Mouse (Mus musculus): ENCODE results near the gene Tex14. TPM values are rescaled to one million over a fixed set of nuclear protein-coding genes. Genes with fewer than 3 reads are reported as not detected.
A peak's percentile ranks its signal among the peaks of the same experiment; 100 is the strongest.

Gene Tex14
- polyA plus RNA-seq, 1 experiment: not detected

GRCm38 (mm10) chr11:87483796-87484326 lies 79.0 kb downstream of the Tex14 start:
- H3K79me2 ChIP-seq (ENCODE audit: control insufficient read depth, insufficient read depth): no peaks in the 10 kb centered on the region
- no peaks in the 10 kb centered on the region for H3K79me3 ChIP-seq (ENCODE audit: low read depth)

GRCm38 (mm10) chr11:87488948-87489347 lies 84.1 kb downstream of the Tex14 start:
- Histone ChIP-seq H3K79me3 (ENCODE audit: low read depth) (no peaks in the 10 kb centered on the region), H3K36me3 (ENCODE audit: control insufficient read depth, insufficient read depth) (no peaks in the 10 kb centered on the region), H3K27me3 (ENCODE audit: control insufficient read depth, insufficient read depth, insufficient read length) (peaks cover 16% of the 10 kb centered on the region), H3K4me3 (ENCODE audit: insufficient read depth, poor library complexity, severe bottlenecking) (no peak overlapping the region), H3ac (ENCODE audit: control insufficient read depth, insufficient read length, low read depth) (no peak overlapping the region), H3K79me2 (ENCODE audit: control insufficient read depth, insufficient read depth) (no peaks in the 10 kb centered on the region)
- TF ChIP-seq USF1 (IDR thresholded peaks at IDR 0.05; ENCODE audit: low read depth) (no peak), CTCF (IDR thresholded peaks at IDR 0.05; ENCODE audit: control insufficient read depth, insufficient read depth, insufficient read length) (no peak), MYOD1 (IDR thresholded peaks at IDR 0.05; ENCODE audit: control insufficient read depth, insufficient read length, low read depth) (no peak), FOSL1 (IDR thresholded peaks at IDR 0.05; ENCODE audit: insufficient read depth, low read length, poor library complexity, severe bottlenecking) (no peak), CEBPB (IDR thresholded peaks at IDR 0.05; ENCODE audit: low read depth) (no peak), MAX (IDR thresholded peaks at IDR 0.05) (no peak), MYOG (IDR thresholded peaks at IDR 0.05; ENCODE audit: control insufficient read depth, extremely low read depth, insufficient read length) (no peak)

More at GRCm38 (mm10) chr11:87483796-87484326, 79.0 kb downstream of the Tex14 start:
- Histone ChIP-seq H3K4me3 (ENCODE audit: insufficient read depth, poor library complexity, severe bottlenecking) (no peak overlapping the region), H3K27me3 (ENCODE audit: control insufficient read depth, insufficient read depth, insufficient read length) (peaks cover 16% of the 10 kb centered on the region), H3K36me3 (ENCODE audit: control insufficient read depth, insufficient read depth) (no peaks in the 10 kb centered on the region), H3ac (ENCODE audit: control insufficient read depth, insufficient read length, low read depth) (no peak overlapping the region)
- TF ChIP-seq MYOG (IDR thresholded peaks at IDR 0.05; ENCODE audit: control insufficient read depth, extremely low read depth, insufficient read length): no peak
- TF ChIP-seq FOSL1 (IDR thresholded peaks at IDR 0.05; ENCODE audit: insufficient read depth, low read length, poor library complexity, severe bottlenecking): no peak
- no peak for TF ChIP-seq MAX (IDR thresholded peaks at IDR 0.05)
- no peak for TF ChIP-seq CTCF (IDR thresholded peaks at IDR 0.05; ENCODE audit: control insufficient read depth, insufficient read depth, insufficient read length)
- TF ChIP-seq CEBPB (IDR thresholded peaks at IDR 0.05; ENCODE audit: low read depth): no peak
- no peak for TF ChIP-seq MYOD1 (IDR thresholded peaks at IDR 0.05; ENCODE audit: control insufficient read depth, insufficient read length, low read depth)
- no peak for TF ChIP-seq USF1 (IDR thresholded peaks at IDR 0.05; ENCODE audit: low read depth)

GRCm38 (mm10) chr11:87504690-87505214 lies 99.9 kb downstream of the Tex14 start:
- peaks cover 14% of the 10 kb centered on the region for H3K27me3 ChIP-seq (ENCODE audit: control insufficient read depth, insufficient read depth, insufficient read length)
- TF ChIP-seq MAX (IDR thresholded peaks at IDR 0.05): no peak
- no peak for TF ChIP-seq MYOD1 (IDR thresholded peaks at IDR 0.05; ENCODE audit: control insufficient read depth, insufficient read length, low read depth)
- TF ChIP-seq MYOG (IDR thresholded peaks at IDR 0.05; ENCODE audit: control insufficient read depth, extremely low read depth, insufficient read length): no peak
- no peak for TF ChIP-seq USF1 (IDR thresholded peaks at IDR 0.05; ENCODE audit: low read depth)
- TF ChIP-seq CEBPB (IDR thresholded peaks at IDR 0.05; ENCODE audit: low read depth): no peak
- TF ChIP-seq FOSL1 (IDR thresholded peaks at IDR 0.05; ENCODE audit: insufficient read depth, low read length, poor library complexity, severe bottlenecking): no peak
- no peak for TF ChIP-seq CTCF (IDR thresholded peaks at IDR 0.05; ENCODE audit: control insufficient read depth, insufficient read depth, insufficient read length)
- H3ac ChIP-seq (ENCODE audit: control insufficient read depth, insufficient read length, low read depth): no peak overlapping the region
- H3K4me3 ChIP-seq (ENCODE audit: insufficient read depth, poor library complexity, severe bottlenecking): no peak overlapping the region
- H3K36me3 ChIP-seq (ENCODE audit: control insufficient read depth, insufficient read depth): no peaks in the 10 kb centered on the region
- no peaks in the 10 kb centered on the region for H3K79me2 ChIP-seq (ENCODE audit: control insufficient read depth, insufficient read depth)
- no peaks in the 10 kb centered on the region for H3K79me3 ChIP-seq (ENCODE audit: low read depth)

DNA sequence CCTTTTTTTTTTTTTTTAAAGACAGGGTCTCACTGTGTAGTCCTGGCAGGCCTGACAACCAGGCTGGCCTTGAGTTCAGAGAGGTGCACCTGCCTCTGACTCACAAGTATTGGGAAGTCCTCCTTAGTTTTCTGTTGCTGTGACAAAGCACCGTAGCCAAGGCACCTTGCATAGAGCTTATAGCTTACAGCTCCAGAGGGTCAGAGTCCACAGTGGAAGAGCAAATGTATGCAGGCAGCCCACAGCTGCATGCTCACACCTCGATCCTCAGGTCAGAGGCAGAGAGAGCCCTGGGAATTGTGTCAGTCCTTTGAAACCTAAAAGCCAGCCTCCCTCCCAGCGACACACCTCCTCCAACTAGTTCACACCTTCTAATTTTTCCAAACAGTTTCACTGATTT lies 101.6 kb downstream of the Tex14 start:
- Histone ChIP-seq H3K27me3 (ENCODE audit: control insufficient read depth, insufficient read depth, insufficient read length) (peaks cover 5% of the 10 kb centered on the region), H3K36me3 (ENCODE audit: control insufficient read depth, insufficient read depth) (no peaks in the 10 kb centered on the region), H3ac (ENCODE audit: control insufficient read depth, insufficient read length, low read depth) (no peak overlapping the region), H3K79me3 (ENCODE audit: low read depth) (no peaks in the 10 kb centered on the region), H3K79me2 (ENCODE audit: control insufficient read depth, insufficient read depth) (no peaks in the 10 kb centered on the region), H3K4me3 (ENCODE audit: insufficient read depth, poor library complexity, severe bottlenecking) (no peak overlapping the region)
- TF ChIP-seq FOSL1 (IDR thresholded peaks at IDR 0.05; ENCODE audit: insufficient read depth, low read length, poor library complexity, severe bottlenecking) (no peak), MYOG (IDR thresholded peaks at IDR 0.05; ENCODE audit: control insufficient read depth, extremely low read depth, insufficient read length) (no peak), MYOD1 (IDR thresholded peaks at IDR 0.05; ENCODE audit: control insufficient read depth, insufficient read length, low read depth) (no peak), USF1 (IDR thresholded peaks at IDR 0.05; ENCODE audit: low read depth) (no peak), CTCF (IDR thresholded peaks at IDR 0.05; ENCODE audit: control insufficient read depth, insufficient read depth, insufficient read length) (no peak), CEBPB (IDR thresholded peaks at IDR 0.05; ENCODE audit: low read depth) (no peak), MAX (IDR thresholded peaks at IDR 0.05) (no peak)

DNA sequence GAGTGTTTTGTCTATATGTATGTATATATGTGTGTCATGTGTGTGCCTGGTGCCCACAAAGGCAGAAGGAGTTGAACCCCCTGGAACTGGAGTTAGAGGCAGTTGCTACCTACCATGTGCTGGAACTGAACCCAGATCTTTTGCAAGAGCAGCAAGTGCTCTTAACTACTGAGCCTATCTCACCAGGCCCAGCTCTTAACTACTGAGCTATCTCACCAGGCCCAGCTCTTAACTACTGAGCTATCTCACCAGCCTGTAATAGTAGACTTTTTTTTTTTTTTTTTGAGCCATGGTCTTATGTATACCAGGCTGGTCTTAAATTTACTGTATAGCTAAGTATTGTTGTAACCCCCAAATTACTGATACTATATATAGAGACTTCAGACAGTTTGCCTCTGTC lies 102.2 kb downstream of the Tex14 start:
- no peaks in the 10 kb centered on the region for H3K79me2 ChIP-seq (ENCODE audit: control insufficient read depth, insufficient read depth)
- no peaks in the 10 kb centered on the region for H3K79me3 ChIP-seq (ENCODE audit: low read depth)
- no peak overlapping the region for H3ac ChIP-seq (ENCODE audit: control insufficient read depth, insufficient read length, low read depth)
- TF ChIP-seq USF1 (IDR thresholded peaks at IDR 0.05; ENCODE audit: low read depth): no peak
- H3K27me3 ChIP-seq (ENCODE audit: control insufficient read depth, insufficient read depth, insufficient read length): peaks cover 5% of the 10 kb centered on the region
- H3K36me3 ChIP-seq (ENCODE audit: control insufficient read depth, insufficient read depth): no peaks in the 10 kb centered on the region
- H3K4me3 ChIP-seq (ENCODE audit: insufficient read depth, poor library complexity, severe bottlenecking): no peak overlapping the region

DNA sequence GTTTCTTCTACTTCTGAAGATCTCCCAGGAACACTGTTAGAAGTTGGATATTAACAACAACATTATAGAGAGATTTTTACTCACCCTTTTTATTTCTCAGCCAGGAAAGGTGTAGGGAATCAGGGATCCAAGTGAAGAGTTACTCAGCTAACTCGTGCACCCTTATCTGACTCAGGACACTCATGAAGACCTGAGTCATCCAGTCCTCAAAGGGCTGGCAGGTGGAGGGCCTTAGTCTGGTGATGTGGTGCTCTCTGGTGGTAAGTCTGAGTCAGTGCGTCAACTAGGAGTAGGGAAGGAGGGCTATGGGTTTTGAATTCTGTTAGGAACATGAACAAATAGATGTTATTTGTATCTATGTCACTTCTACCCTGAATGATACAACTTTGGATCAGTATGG lies 114.4 kb downstream of the Tex14 start:
- TF ChIP-seq FOSL1 (IDR thresholded peaks at IDR 0.05; ENCODE audit: insufficient read depth, low read length, poor library complexity, severe bottlenecking): no peak
- peak; percentile 55 for TF ChIP-seq CTCF (IDR thresholded peaks at IDR 0.05; ENCODE audit: control insufficient read depth, insufficient read depth, insufficient read length)
- Histone ChIP-seq H3K79me3 (ENCODE audit: low read depth) (no peaks in the 10 kb centered on the region), H3K4me3 (ENCODE audit: insufficient read depth, poor library complexity, severe bottlenecking) (no peak overlapping the region), H3ac (ENCODE audit: control insufficient read depth, insufficient read length, low read depth) (no peak overlapping the region), H3K27me3 (ENCODE audit: control insufficient read depth, insufficient read depth, insufficient read length) (peaks cover 13% of the 10 kb centered on the region), H3K36me3 (ENCODE audit: control insufficient read depth, insufficient read depth) (no peaks in the 10 kb centered on the region), H3K79me2 (ENCODE audit: control insufficient read depth, insufficient read depth) (no peaks in the 10 kb centered on the region)

Data from C2C12 (cell line).